Mouse (Mus musculus) lung, adult 18-20 months (tissue): Measurements from ENCODE around the gene Itgal.

Source experiments
- DNase-seq, 2 experiments: peaks; one replicate each; pipeline ENCODE4 v3.0.0; 2022; ENCODE audit warnings: mixed read lengths in 2 of 2

Itgal gene

DNA sequence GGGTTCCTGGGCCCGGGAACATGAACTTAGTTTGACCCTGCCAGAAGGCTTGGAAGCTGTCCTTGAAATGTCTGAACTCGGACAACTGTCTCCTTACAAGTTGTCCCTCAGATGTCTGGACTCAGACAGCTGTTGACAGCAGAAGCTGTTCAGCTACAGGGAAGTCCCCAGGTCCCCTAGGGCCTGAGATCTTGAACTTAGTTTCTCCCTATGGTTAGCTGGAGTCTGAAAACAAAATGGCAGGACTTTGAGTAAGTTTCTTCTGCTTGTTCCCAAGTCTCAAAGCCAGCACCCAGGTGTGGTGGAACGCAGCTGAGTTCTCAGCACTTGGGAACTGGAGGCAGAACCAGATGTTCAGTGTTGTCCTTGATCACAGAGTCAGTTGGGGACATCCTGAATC, 16.0 kb upstream of the Itgal start:
- DNase-seq, result no peak

DNA sequence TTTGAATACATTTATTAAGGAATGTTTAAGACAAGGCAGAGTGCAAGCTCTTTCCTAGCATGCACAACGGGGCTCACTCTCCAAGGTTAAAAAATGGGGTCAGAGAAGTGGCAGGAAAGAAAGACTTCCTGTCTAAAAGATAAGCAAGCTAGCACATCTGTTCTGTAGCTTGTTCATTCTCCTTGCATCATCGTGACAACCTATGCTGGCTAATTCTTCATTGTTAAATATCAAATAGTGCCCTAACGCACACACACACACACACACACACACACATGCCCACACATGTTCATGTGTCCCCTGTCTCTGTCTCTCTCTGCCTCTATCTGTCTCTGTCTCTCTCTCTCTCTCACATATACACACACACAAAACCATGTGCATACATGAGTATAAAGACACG, 14.9 kb upstream of the Itgal start:
- DNase-seq, result no peak

DNA sequence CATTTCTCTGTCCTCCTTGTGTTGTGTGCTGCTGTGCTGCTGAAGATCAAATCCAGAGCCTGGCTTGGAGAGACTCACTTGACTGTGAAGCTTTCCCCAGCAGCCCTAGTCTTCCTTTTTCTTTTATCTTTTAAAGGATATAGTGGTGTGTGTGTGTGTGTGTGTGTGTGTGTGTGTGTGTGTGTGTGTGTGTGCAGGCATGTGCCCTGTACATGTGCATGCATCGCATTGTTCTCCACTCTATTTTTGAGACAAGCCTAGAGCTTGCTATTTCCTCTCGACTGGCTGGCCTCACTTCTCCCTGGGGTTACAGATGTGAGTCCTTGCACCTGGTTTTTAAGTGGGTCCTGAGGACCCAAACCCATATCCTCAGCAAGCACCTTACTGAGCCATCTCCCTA, 13.9 kb upstream of the Itgal start:
- DNase-seq, result no peak

DNA sequence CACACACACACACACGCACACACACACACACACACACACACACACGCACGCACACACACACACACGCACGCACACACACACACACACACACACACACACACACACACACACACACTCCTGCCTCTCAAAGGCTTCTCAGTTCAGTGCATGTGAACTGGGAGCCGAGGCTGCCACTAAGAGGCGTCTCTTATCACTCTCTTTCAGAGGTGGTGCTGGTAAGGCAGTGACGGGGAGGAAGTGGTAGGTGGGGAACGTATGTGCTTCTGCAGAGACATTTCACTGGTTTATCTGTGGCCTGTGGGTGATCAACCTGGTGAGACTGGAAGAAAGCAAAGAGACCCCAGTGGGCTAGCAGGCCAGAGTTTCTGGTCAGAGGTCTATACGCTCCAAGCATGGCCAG, 10.9 kb upstream of the Itgal start:
- DNase-seq, result no peak

DNA sequence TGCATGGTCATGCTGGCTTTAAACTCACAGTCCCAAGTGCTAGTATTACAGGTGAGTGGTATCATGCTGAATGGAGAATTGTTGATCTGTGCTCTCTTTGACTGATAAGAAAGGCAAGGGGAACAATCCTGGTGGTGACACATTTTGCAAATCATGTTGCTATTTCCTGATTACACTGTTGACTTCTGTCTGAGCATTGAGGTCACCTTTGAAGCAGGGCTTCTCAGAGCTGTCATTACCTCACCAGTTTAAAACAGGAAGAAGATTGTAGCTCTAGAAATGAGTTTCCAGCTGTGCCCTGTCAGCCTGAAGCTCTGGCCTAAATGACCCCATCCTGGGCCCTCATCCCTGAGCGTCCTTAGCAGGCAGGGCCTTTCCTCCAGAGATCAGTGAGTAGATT, 8.1 kb upstream of the Itgal start:
- no peak for DNase-seq

DNA sequence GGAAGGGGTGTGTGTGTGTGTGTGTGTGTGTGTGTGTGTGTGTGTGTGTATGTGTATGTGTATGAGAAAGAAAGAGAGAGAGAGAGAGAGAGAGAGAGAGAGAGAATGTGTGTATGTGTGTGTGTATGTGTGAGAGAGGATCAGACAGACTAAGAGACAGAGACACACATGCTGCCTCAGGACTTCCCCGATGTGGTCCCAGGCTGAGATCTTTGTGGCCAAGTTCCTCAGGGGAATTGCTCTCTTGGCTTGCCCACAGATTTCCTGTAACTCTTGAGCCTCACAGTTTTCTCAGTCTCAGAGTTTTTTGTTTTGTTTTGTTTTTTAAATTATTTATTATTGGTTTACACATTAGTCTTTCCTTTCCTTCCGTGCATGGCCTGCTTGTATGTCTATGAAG, 6.8 kb upstream of the Itgal start:
- DNase-seq, result no peak

DNA sequence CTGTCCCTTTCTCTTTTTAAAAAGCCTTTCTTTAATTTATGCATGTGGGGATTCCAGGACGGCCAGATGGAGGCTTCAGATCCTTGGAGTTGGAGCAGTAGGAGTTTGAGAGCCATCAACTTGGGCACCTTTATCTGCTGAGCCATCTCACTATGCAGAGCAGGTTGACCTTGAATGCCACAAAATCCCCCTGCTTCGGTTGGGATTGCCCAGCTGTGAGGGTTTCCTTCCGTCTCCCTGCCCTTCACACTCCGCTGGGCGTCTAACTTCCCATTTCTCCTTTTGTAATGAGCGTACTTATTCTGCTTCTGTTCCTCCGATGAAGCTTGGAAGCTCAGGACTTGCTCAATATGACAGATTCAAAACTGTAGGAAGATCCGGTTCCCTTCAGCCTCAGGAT, 5.9 kb upstream of the Itgal start:
- no peak for DNase-seq

DNA sequence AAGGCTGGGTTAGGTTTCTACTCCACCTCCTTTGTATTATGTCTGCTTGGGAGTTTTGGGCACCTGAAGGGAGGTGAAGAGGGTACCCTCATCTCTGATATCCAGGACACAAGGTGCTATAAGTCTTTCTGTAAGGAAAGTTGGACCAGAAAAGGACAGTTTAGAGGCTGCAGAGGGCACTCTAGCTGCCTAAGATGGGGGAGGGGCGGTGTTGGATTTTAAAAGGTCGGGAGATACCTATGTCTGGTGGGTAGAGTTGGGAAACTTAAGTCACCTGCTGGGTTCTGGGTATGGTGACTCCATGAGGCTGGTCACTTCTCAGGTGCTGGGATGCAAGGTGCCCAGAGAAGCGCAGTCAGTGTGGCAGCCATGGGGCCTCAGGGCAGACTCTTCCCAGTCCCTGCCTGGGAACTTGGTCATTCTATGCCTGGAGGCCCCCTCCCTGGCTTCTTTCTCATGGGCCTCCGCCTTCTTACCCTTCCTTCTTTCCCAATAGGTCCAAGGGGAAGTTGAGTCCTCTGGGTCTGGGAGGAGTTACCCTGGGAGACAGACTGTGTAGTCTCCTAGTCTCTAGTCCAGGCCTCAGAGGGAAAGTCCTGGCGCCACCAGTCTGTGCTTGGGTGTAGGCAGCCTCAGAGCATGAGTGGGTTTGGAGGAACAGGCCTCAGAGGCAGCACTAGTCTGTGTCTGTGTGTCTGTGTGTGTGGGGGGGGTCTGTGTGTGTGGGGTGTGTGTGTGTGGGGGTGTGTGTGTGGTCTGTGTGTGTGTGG, 911 bp downstream of the Itgal start:
- peak in 1 of 2 experiments; percentile 16 for DNase-seq

DNA sequence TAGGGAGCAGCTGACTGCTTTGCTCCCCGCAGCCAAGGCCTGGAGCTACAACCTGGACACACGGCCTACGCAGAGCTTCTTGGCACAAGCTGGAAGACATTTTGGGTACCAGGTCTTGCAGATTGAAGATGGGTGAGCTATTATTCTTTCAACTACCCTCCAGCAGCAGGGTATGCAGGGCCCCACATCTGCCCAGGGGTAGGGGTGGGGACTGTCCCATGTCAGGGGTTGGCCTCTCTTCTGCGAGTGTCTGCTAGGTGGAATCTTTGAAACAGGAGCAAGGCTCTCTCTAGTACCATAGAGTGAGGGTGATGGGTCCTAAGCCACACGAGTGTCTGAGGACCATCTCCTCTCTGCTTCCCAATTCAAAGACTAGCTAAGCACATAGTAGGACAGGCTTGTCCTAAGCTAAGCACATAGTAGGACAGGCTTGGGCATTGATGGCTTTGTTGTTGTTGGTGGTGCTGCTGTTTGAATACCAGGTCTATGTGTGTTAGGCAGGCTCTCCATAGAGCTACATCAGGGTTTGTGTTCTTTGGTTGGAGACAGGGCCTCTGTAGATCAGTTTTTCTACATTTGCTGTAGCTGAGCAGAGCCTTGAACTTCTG, 1.6 kb downstream of the Itgal start:
- DNase-seq, result no peak

DNA sequence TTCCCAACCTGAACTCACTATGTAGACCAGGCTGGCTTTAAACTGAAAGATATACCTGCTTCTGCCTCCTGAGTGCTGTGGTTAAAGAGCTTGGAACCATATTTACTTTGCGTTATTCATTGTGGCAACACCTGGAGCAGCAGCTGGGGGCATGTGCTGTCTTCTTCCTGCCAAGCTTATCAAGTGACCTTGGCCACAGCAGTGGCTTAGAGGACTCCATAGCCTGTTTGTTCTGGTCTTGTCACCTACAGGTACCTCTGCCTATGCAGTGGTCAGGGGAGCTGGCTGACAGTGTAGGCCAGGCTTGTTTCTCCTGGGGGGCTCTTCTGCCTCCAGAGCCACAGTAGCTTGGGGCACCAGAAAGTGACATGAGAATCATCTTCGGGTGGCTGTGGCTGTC, 12.4 kb downstream of the Itgal start:
- DNase-seq, result no peak

DNA sequence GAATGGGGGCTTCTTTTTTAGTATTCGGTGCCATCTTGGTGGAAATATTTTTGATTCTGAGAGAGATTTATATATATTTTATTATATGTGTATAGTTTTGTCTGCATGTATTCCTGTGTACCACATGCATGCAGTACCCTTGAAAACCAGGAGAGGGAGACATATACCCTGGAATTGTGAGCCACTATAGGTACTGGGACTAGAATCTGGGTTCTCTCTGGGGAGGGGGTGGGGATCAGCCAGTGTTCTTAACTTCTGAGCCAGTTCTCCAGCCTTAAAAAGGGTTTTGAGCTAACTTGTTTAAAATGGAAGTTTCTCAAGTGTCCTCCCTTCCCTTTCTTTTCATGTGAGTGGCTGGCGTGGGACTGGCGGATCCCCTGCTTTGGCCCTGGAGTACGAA, 12.8 kb downstream of the Itgal start:
- peak in 1 of 2 experiments; percentile 47 for DNase-seq

DNA sequence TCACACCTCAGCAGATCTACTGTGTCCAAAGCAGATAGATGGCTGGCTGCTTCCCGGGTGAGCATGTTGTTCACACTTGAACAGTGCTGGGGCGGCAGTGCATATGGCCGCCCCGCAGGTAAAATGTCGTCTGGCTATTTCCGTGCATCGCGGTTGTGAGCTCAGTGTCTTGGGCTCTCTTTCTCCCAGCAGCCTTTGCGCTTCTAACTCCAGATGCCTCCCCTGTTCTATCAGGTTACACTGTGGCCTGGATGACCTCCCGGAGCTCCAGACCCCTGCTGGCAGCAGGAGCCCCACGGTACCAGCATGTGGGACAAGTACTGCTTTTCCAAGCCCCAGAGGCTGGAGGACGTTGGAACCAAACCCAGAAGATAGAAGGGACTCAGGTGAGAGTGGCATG, 13.9 kb downstream of the Itgal start:
- no peak for DNase-seq

DNA sequence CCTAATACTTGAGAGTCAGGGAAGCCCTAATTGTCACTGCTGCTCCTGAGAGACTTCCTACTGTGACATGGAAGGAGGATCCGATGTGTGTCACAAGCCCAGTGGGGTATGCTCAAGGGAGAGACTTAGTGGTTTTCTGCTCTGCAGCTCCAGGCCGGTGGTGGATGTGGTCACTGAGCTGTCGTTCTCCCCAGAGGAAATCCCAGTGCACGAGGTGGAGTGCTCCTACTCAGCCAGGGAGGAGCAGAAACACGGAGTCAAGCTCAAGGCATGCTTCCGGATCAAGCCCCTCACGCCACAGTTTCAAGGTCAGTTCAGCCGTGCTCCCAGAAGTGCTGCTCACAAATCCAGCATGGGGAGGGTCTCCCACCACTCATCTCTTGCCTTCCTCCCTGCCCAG, 17.9 kb downstream of the Itgal start:
- DNase-seq, result no peak

DNA sequence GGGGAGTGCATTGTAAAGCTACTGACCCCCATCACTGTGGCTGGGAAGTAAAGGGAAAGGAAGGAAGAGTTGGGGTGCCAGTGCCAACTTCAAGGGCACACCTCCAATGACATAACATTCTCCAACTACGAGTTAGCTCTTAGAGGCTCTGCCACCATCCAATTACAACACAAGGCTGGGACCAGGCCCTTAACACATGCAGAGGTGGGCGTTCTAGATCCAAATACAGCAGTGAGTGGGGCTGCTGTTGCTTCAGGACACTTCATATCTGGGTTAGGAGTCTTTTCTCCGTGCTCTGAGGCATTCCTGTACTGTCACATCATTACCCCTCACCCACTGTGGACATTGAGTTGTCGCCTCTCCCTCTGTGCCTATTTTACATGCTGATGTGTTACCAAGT, 25.0 kb downstream of the Itgal start:
- DNase-seq, result no peak

DNA sequence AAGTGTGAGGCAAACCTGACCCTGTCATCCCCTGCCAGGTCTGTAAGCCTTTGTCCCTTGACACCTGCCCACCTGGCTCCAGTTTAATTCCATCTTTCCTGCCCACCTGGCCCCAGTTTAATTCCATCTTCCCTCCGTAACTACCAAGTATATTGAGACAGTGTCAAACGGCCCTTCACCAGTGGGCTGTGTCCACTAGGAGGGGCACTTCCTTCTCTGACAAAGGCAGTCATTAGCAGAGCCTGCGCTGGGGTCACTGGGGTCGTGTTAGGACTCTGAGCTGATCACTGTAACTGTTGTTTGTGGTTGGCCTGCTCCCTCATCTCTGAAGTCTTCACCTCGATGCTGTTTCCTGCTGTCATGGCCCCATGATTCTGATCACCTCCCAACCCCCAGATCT, 26.0 kb downstream of the Itgal start:
- DNase-seq, result no peak

DNA sequence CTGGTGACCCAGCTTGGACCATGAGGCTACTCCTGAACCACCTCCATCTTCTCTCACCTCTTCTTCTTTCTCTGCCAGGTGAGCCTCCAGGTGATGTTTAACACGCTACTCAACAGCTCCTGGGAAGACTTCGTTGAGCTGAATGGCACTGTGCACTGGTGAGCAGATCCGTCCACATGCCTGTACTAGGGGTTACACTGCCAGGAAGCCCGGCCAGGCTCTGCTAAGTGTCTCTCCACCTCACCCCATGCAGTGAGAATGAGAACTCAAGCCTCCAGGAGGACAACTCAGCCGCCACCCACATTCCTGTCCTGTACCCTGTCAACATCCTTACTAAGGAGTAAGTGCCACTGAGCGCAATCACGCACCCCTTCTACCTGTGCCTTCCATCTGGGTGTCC, 28.9 kb downstream of the Itgal start:
- no peak for DNase-seq

DNA sequence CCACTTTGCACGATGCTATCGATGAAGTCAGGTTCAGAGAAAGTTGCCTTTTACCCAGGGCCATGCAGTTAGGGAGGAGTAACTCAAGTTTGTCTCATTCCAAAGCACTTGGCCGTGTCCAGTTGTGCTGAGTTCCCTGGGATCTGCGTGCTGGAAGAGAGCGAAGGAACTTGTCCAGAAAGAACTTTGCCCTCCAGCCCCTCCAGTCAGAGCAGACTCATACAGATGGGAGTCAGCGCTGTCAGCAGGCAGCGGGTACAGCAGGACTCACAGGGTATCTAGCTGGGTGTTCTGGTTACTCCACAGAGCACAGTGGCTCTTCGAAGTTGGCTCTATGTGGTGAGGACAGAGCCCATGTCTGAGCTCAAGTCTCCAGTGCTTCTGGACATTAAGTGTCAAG, 29.5 kb downstream of the Itgal start:
- DNase-seq, result no peak

DNA sequence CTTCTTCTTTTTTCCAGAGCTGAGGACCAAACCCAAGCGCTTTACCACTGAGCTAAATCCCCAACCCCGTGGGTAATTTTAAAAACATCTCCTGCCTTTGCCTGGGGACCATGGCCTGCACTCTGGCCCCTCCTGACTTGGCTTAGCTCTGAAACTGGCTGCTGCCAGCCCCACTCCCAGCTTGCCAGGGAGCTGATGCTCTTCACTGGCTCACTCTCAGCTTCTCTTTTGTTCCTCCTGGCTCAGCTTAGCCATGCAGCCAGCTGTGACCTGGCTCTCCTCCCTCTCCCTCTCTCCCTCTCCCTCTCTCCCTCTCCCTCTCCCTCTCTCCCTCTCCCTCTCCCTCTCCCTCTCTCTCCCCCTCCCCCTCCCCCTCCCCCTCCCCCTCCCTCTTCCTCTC, 30.6 kb downstream of the Itgal start:
- DNase-seq, result peak in 1 of 2 experiments; percentile 38

DNA sequence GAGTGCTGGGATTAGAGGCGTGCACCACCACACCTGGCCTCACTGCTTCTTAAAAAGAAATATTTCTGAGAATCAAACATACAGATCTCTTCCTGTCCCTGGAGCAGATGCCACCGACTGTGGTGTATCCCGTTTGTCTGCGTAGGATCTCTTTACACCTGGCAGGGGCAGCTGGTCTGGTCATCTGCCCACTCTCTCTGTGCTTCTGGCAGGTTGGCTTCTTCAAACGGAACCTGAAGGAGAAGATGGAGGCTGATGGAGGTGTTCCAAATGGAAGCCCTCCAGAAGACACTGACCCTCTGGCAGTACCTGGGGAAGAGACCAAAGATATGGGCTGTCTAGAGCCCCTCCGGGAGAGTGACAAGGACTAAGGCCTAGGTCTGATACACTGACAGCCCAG, 37.2 kb downstream of the Itgal start:
- DNase-seq, result no peak

DNA sequence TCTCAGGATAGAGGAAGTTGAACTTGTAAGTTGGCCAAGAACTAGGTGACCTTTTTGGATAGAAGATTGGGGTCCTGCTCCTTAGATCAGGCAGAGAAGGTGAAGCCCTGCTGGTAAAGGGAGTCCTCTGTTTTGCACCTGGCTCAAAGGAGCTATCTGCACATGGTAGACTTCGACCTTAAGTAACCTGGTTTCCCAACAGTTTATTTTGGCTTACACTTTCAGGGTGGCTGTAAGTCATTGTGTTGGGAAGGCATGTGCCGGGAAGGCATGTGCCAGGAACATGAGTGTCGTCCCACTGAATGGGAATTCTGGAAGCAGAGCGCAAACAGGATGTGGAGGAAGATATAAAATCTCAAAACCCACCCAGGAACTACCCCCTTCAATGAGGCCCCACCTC, 39.5 kb downstream of the Itgal start:
- DNase-seq, result no peak

DNA sequence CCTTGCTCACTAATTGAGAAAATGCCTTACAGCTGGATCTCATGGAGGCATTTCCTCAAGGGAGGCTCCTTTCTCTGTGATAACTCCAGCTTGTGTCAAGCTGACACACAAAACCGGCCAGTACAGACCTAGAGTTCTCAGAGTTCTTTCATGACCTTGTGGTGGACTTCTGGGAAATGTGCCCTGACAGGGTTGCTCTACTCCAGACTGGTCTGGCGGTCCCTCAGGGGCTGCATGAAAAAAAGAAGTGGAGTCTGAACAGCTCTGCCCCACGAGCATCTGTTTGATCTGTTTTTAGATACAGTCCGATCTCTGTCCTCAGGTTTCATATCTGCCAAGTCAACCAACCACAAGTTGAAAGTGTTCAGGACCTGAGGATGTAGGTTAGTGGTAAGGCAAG, 41.6 kb downstream of the Itgal start:
- DNase-seq, result no peak

DNA sequence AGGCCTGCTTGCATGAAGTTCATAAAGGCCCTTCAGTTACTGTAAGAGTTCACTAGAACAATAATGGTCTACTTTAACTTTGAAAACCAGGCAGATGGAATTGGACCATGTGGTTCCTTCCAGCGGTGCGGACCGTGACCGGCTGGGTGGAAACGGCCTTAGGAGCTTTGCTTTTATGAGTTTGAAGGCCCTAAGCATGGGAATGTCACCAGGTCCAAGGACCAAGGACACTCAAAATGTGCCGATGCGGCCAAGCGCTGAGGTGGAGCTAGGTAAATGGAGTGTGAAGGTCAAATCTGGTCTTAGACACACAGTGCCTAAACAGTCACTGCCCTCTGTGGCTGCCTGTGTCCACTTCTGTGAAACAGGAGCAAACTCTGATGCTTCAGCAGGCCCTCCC, 45.3 kb downstream of the Itgal start:
- no peak for DNase-seq

DNA sequence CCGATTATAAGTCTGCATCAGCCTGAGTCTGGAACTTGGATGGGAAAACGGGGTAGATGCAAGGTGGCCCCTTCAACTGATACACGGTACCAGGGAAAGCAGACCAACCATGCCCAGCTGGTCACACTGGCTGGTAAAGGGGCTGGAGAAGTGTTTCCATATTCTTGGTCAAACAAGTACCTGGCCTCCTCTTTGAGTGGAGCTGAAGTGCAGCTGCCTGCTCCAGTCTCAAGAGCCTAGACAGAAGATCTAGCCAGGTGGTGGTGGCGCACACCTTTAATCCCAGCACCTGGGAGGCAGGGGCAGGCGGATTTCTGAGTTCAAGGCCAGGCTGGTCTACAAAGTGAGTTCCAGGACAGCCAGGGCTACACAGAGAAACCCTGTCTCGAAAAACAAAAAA, 45.8 kb downstream of the Itgal start:
- peak; percentile 47 to 56 for DNase-seq

DNA sequence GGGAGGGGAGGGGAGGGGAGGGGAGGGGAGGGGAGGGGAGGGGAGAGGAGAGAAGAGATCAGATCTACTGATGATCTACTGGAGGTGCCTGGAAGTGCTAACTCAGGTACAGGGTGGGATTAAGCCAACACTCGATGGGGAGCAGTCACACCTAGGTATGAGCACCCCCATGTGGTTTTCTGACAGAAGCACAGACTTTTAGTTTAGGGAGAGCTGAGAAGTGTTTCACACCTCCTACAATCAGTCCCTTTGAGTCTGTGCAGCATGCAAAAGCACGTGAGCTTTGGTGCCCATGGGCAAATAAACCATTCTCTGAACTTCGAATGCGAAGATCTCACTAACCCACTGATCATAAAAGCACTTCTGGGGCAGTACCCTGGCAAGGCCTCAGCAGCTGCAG, 46.3 kb downstream of the Itgal start:
- DNase-seq, result no peak

DNA sequence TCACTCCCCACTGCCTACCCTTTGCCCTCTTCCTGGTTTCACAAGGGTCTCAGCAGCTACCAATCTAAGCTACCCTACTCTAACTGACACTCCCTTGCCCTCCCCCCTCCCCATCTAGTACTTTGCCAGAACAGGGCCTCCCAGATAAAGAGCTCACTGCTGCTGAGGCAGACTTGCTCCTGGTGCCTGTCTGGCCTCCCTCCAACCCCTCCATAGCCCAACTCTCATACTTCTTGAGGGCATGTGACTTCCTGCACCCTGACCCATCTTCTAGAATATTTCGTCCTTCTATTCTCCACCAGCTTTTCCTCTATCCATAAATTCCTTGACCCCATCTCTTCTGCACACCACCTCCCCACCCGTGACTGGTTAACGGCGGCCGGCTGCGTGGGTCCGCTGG, 46.8 kb downstream of the Itgal start:
- DNase-seq, result no peak
